Mouse (Mus musculus) adrenal gland, adult (tissue): Measurements from ENCODE around the gene H2-D1.
"Not testable (repeated sequence)": the region's sequence is repeated elsewhere in the genome, so short reads cannot be mapped to it uniquely, and the experiment has no call there.

Experiments used
- DNase-seq, 2 experiments: peaks; one replicate each; pipeline ENCODE4 v3.0.0; 2022 to 2023; ENCODE audit warnings: low spot score in 1 of 2; ENCODE audit not compliant: inconsistent age in 2 of 2

Gene H2-D1

DNA sequence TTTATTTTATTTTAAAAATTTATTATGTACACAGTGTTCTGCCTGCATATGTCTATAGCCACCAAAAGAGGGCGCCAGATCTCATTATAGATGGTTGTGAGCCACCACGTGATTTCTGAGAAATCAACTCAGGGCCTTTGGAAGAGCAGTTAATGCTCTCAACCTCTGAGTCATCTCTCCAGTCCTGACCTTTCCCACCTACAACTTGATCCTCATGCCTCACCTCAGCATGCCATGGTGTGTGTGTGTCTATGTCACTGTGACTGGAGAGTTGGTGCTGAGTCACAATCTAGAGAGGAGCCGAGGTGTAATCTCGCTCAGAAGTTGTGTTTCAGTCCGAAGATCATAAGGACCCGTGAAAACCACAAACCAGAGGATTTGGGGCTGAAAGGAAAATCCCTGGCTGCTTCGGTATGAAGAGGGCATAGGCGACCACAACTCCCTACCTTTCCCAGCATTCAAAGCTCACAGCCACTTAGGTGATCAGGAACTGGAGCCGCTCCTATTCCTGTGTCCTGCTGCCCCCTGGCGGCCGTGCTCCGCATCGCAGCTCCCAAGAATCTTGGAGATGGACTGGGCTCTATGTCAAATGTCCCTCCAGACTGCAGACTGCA is 39.2 kb downstream of the H2-D1 start:
- DNase-seq: peak; percentile 89 to 98

DNA sequence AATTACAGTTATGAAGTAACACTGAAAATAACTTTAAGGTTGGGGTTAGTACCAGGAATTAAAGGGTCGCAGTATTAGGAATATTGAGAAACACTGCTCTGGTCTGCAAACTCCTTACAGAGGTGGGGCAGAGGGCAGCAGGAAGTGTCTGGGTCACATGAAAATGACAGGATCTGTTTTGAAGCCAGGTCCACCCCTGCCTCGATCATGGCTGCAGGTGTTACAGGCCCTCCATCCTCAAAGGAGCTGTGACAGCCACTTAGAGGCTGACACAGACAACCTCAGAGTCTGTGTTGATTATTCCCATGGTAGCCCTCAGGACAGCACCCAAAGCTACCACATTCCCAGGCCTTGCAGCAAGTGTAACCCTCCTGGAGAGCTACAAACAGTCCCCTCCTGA is 40.7 kb downstream of the H2-D1 start:
- no peak for DNase-seq

DNA sequence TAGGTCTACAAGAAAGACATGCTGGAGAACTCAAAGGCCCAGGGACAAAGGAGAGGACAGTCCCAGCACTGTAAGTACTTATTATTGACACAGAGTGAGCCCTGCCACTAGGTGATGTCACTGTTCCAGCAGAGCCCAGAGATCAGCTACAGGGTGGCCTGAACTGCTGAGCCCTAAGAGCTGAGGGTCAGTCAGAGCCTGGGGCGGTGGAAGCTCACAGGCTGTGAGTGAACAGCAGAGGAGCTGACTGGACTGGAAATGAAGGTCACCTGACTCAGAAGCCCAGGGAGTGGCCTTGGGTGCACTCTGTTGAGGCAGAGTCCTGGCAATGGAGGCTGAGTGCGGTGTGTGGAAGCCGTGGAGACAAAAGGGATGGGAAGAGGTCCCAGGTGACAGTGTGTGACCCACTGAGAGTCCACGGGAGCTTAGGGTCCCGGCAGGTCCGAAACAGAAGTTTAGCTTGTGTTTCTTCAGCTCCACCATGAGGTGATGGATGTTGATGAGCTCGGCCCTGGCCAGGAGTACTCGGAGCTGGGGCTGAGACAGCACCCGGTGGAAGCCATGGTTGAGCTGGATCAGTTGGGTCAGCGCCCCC is 41.3 kb downstream of the H2-D1 start:
- peak; percentile 81 to 89 for DNase-seq

DNA sequence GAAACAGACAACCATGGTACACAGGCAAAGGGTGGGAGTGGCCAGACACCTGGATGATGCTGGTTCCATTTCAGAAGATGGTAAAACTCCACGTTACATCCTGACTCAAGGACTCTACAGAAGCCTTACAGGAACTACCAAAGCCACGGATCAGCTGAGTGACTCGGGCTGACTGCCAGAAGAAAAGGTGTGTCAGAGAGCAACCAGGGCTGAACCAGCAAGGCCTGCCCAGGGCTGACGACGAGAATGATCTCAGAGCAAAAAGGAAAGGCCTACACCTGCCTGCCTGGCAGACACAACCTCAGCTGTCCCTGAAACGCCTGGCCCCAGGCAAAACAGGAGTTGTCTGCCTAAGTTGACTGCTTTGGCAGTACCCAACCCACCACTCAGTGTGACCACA is 41.9 kb downstream of the H2-D1 start:
- peak in 1 of 2 experiments; percentile 35 for DNase-seq

DNA sequence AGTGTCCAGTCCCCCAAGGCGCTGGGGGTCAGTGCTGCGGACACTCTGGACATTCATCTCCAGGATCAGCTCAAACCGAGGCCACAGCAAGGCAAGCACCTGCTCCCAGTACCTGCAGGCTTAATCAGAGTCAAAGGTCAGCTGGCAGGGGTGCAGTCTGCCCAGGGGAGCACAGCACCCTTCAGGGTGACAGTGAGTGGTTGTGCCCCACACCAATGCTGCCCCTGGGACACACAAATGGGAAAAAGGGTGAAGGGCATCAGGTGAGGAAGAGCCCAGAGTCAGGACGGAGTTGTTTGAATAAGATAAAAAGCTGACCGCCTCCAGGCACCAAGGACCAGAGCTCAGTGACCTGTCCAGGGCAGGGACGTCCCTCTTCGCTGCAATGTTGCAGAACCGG is 42.4 kb downstream of the H2-D1 start:
- not testable (repeated sequence) for DNase-seq
